Mouse (Mus musculus) CH12.LX (cell line): ENCODE results near the gene Snx17.

ENCODE experiments used
- CTCF ChIP-seq, 2 experiments: IDR thresholded peaks in 1 of 2; conservative IDR thresholded peaks in 1 of 2; 2 replicates each; pipeline ENCODE4 v1.5.1; 2011 to 2012; ENCODE audit warnings: low read depth in 2 of 2, low read length in 2 of 2, improper control_type of control experiment in 1 of 2, inconsistent platforms in 1 of 2, mild to moderate bottlenecking in 1 of 2, moderate library complexity in 1 of 2
- EP300 ChIP-seq: IDR thresholded peaks from 2 replicates; pipeline ENCODE4 v1.6.1; 2011; ENCODE audit warnings: low read length, improper control_type of control experiment
- POLR2A ChIP-seq: IDR thresholded peaks from 2 replicates; pipeline ENCODE4 v1.6.1; 2011; ENCODE audit warnings: low read depth, mild to moderate bottlenecking, improper control_type of control experiment, low read length
- ZKSCAN1 ChIP-seq: IDR thresholded peaks from 2 replicates; pipeline ENCODE4 v1.6.1; 2012; ENCODE audit warnings: low read depth, inconsistent platforms, low read length, improper control_type of control experiment, borderline replicate concordance

DNA sequence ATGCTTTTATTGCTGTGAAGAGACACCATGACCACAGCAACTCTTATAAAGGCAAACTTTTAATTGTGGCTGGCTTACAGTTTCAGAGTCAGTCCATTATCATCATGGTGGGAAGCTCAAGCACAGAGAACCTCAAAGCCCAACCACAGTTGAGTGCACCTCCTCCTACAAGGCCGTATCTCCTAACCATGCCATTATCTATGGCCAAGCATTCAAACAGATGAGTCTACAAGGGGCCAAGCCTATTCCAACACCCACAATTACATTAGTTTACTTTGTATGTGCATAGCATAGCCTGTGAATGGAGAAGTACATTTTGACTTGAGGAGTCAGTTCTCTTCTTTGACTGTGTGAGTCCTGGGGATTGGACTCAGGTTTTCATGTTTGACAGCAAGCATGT lies 28.1 kb upstream of the Snx17 start:
- TF ChIP-seq EP300: no peak
- TF ChIP-seq ZKSCAN1: no peak
- TF ChIP-seq CTCF (conservative IDR thresholded peaks at IDR 0.05 in 1 of 2, IDR thresholded peaks at IDR 0.05 in 1 of 2; ENCODE audit: low read depth in 2 of 2, low read length in 2 of 2): no peak
- TF ChIP-seq POLR2A: no peak
